Mouse (Mus musculus) heart, adult 2 months (tissue): ENCODE measurements around the gene Cdc26. TPM values are rescaled to one million over a fixed set of nuclear protein-coding genes. Genes with fewer than 3 reads are reported as not detected.

Experiments
- DNase-seq, 2 experiments: peaks; one replicate each; pipeline ENCODE4 v3.0.0; 2021
- H3K27ac ChIP-seq: fragments of 200-600 bp; 2 replicates; pipeline ENCODE4 v1.8.1; 2022
- H3K27me3 ChIP-seq: fragments of 200-500 bp; 2 replicates; pipeline ENCODE4 v1.6.1; 2012; ENCODE audit warnings: mild to moderate bottlenecking, low read length, inconsistent platforms, mixed read lengths; ENCODE audit not compliant: control insufficient read depth, insufficient read depth
- H3K36me3 ChIP-seq: fragments of 200-500 bp; 2 replicates; pipeline ENCODE4 v1.6.1; 2012; ENCODE audit warnings: low read length, inconsistent platforms; ENCODE audit not compliant: control insufficient read depth, insufficient read depth
- H3K4me1 ChIP-seq: fragments of 200-500 bp; 2 replicates; pipeline ENCODE4 v1.6.1; 2011; ENCODE audit warnings: low read length; ENCODE audit not compliant: control insufficient read depth, insufficient read depth
- H3K4me3 ChIP-seq: fragments of 200-600 bp; 2 replicates; pipeline ENCODE4 v1.8.1; 2022
- H3K79me2 ChIP-seq: fragments of 200-500 bp; replicated peaks from 2 replicates; pipeline ENCODE4 v1.6.1; 2012; ENCODE audit warnings: mild to moderate bottlenecking, inconsistent platforms, low read length, moderate library complexity, mixed read lengths; ENCODE audit not compliant: control insufficient read depth, insufficient read depth
- H3K9ac ChIP-seq: fragments of 200-500 bp; 2 replicates; pipeline ENCODE4 v1.6.1; 2012; ENCODE audit warnings: low read depth, mild to moderate bottlenecking, control low read depth, inconsistent platforms, low read length, mixed read lengths
- CTCF ChIP-seq: fragments of 200-600 bp; IDR thresholded peaks from 2 replicates; pipeline ENCODE4 v1.8.1; 2022; ENCODE audit warnings: antibody characterized with exemption, mild to moderate bottlenecking, moderate library complexity
- EP300 ChIP-seq: fragments of 200-500 bp; IDR thresholded peaks from 2 replicates; pipeline ENCODE4 v1.6.1; 2011; ENCODE audit warnings: low read depth, low read length, control low read depth; ENCODE audit not compliant: insufficient read depth
- POLR2A ChIP-seq: fragments of 200-500 bp; IDR thresholded peaks from 2 replicates; pipeline ENCODE4 v1.6.1; 2011; ENCODE audit warnings: mild to moderate bottlenecking, low read depth, low read length, control low read depth; ENCODE audit not compliant: insufficient read depth
- WGBS: fragments of 180-500 bp; shearing (Covaris S2); methylation state at CpG from one replicate; pipeline ENCODE4 v1.1.7; 2018; 5-methylcytosine and 5-hydroxymethylcytosine counted together
- intact Hi-C: fragments of 180-260 bp; cut with DNase I; formaldehyde crosslinking; loops from one replicate; pipeline ENCODE4 v1.15.1; 2025
- polyA plus RNA-seq: library from polyadenylated mRNA; depleted of rRNA; stranded (reverse); fragments of >200 nt; gene quantifications from 2 replicates; pipeline ENCODE4 v1.2.3, GENCODE M21; 2012
- total RNA-seq, 2 experiments: library from RNA; stranded (reverse); gene quantifications; 2 replicates each; pipeline ENCODE4 v1.2.3; 2021

Gene Cdc26
- total and polyA plus RNA-seq, 3 experiments, result 23.8 to 47.7 (median 44.6) TPM

DNA sequence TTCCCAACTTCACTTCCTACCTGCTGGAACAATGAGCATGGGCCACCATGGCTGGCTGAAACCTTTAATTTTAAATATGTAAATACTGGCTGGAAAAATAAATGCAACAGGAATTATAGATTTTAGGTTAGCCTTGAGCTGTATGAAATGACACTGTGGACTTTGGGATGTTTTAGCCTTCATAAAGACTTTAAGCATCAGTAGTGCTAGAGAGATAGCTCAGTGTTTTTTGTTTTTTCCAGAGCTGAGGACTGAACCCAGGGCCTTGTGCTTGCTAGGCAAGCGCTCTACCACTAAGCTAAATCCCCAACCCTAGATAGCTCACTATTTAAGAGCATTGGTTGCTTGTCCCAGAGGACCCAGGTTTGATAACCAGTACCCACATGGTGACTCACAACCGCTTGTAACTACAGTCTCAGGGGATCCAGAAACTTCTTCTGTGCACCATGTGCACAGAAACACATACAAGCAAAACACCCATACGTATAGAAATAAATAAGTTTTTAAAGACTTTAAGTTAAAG lies 28.9 kb upstream of the Cdc26 start:
- no peak for DNase-seq
- H3K9ac ChIP-seq, result no peak overlapping the region
- intact Hi-C loops, result no loop called here
- no peaks in the 10 kb centered on the region for H3K27me3 ChIP-seq
- TF ChIP-seq EP300, result no peak
- TF ChIP-seq CTCF, result no peak
- no peak for TF ChIP-seq POLR2A
- H3K27ac ChIP-seq, result no peak overlapping the region
- no peaks in the 10 kb centered on the region for H3K79me2 ChIP-seq
- no peak overlapping the region for H3K4me3 ChIP-seq
- H3K4me1 ChIP-seq, result no peaks in the 10 kb centered on the region
- no peaks in the 10 kb centered on the region for H3K36me3 ChIP-seq
- 76% methylated on average over 3 of the region's 3 CpGs for WGBS

GRCm38 (mm10) chr4:62435081-62435480 lies 26.6 kb upstream of the Cdc26 start, which contains the start of gene Rnf183:
Rnf183 (minus strand) TSS chr4:62435252.
- TF ChIP-seq CTCF (no peak), EP300 (no peak), POLR2A (no peak)
- H3K4me1 ChIP-seq, result no peaks in the 10 kb centered on the region
- 84% methylated on average over 6 of the region's 6 CpGs for WGBS
- intact Hi-C loops, result no loop called here
- no peaks in the 10 kb centered on the region for H3K79me2 ChIP-seq
- H3K27me3 ChIP-seq, result no peaks in the 10 kb centered on the region
- no peak within 1 kb of the TSS for H3K27ac ChIP-seq
- no peak within 1 kb of the TSS for H3K9ac ChIP-seq
- no peaks in the 10 kb centered on the region for H3K36me3 ChIP-seq
- no peak within 1 kb of the TSS for H3K4me3 ChIP-seq
- DNase-seq, result no peak

GRCm38 (mm10) chr4:62433939-62434870 lies 25.8 kb upstream of the Cdc26 start:
- TF ChIP-seq POLR2A (no peak), EP300 (no peak), CTCF (no peak)
- Histone ChIP-seq H3K79me2 (no peaks in the 10 kb centered on the region), H3K4me1 (no peaks in the 10 kb centered on the region), H3K27me3 (no peaks in the 10 kb centered on the region), H3K36me3 (no peaks in the 10 kb centered on the region), H3K4me3 (no peak overlapping the region), H3K9ac (no peak overlapping the region), H3K27ac (no peak overlapping the region)
- intact Hi-C loops, result no loop called here
- WGBS, result 73% methylated on average over 7 of the region's 7 CpGs
- DNase-seq, result no peak

DNA sequence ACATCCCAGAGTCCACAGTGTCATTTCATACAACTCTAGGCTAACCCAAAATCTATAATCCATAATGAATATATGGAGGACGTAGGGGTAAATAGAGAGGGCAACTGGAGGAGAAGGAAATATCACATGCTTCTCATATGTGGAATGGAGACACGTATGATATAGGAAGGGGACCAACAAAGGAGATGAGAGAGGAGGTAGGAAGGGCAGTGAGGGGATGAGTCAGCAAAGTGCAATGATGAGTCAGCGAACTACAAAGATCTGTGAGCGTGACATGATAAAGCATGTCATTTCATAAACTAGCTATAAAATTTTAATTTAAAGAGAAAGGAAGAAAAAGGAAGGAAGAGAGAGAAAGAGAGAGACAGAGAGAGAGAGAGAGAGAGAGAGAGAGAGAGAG lies 23.1 kb upstream of the Cdc26 start:
- no peaks in the 10 kb centered on the region for H3K27me3 ChIP-seq
- H3K79me2 ChIP-seq, result no peaks in the 10 kb centered on the region
- H3K36me3 ChIP-seq, result no peaks in the 10 kb centered on the region
- intact Hi-C loops, result no loop called here
- H3K27ac ChIP-seq, result no peak overlapping the region
- H3K4me3 ChIP-seq, result no peak overlapping the region
- no peak for TF ChIP-seq POLR2A
- TF ChIP-seq EP300, result no peak
- no peak for TF ChIP-seq CTCF
- no peak for DNase-seq
- H3K9ac ChIP-seq, result no peak overlapping the region
- WGBS, result 77% methylated on average over 4 of the region's 4 CpGs
- H3K4me1 ChIP-seq, result no peaks in the 10 kb centered on the region

- TF ChIP-seq POLR2A (no peak), CTCF (no peak), EP300 (no peak)
- H3K36me3 ChIP-seq, result no peaks in the 10 kb centered on the region
- H3K4me1 ChIP-seq, result no peaks in the 10 kb centered on the region
- H3K27ac ChIP-seq, result no peak overlapping the region
- no peak for DNase-seq
- intact Hi-C loops, result no loop called here
- H3K4me3 ChIP-seq, result no peak overlapping the region
- H3K27me3 ChIP-seq, result no peaks in the 10 kb centered on the region
- no peaks in the 10 kb centered on the region for H3K79me2 ChIP-seq
- H3K9ac ChIP-seq, result no peak overlapping the region
Observed at GRCm38 (mm10) chr4:62430678-62431077, 22.2 kb upstream of the Cdc26 start.

DNA sequence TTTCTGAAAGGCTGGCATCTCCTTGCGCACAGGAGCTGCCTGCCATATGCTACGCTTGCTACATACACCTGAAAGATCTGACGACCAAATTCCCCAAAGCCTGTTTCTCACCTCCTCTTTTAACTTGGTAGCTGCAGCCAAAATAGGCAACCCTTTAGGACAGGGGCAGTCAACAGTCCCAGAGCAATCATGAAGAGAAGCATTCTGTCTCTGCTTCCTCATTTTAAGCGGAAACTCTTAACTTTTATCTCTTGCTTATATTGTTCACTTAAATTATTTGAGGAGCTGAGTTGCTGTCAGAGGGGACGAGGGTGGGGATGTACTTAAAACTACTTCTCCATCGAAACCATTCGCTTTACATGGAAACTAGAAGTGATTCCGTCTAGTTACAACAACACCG lies 21.2 kb upstream of the Cdc26 start:
- Histone ChIP-seq H3K9ac (no peak overlapping the region), H3K4me3 (no peak overlapping the region), H3K27me3 (no peaks in the 10 kb centered on the region), H3K4me1 (no peaks in the 10 kb centered on the region), H3K79me2 (no peaks in the 10 kb centered on the region), H3K36me3 (no peaks in the 10 kb centered on the region), H3K27ac (no peak overlapping the region)
- intact Hi-C loops, result no loop called here
- 83% methylated on average over 9 of the region's 9 CpGs for WGBS
- TF ChIP-seq EP300 (no peak), CTCF (no peak), POLR2A (no peak)
- no peak for DNase-seq
